Mouse (Mus musculus): ENCODE measurements around the gene Pold1. TPM values are rescaled to one million over a fixed set of nuclear protein-coding genes. Genes with fewer than 3 reads are reported as not detected.

Pold1 gene
- polyA plus RNA-seq, 1 experiment, result 14.2 TPM

- no peak overlapping the region for H3K27ac ChIP-seq (ENCODE audit: insufficient read depth, low read depth, low read length)
- TF ChIP-seq POLR2A (IDR thresholded peaks at IDR 0.05; ENCODE audit: low read depth, low read length) (no peak), CTCF (conservative IDR thresholded peaks at IDR 0.05; ENCODE audit: insufficient read depth, insufficient read length, low read depth, low read length) (no peak)
- no peaks in the 10 kb centered on the region for H3K27me3 ChIP-seq (replicated peaks; ENCODE audit: control insufficient read depth, insufficient read depth, low read length)
- DNase-seq, result peak; percentile 81
- peaks cover 7% of the 10 kb centered on the region; the same call in 1 of the 2 replicates for H3K4me1 ChIP-seq (ENCODE audit: control insufficient read depth, insufficient read depth, low read length)
- H3K36me3 ChIP-seq (ENCODE audit: control insufficient read depth, insufficient read depth, low read length), result no peaks in the 10 kb centered on the region
- 2% methylated on average over 22 of the region's 22 CpGs for WGBS
- no peak overlapping the region for H3K4me3 ChIP-seq (ENCODE audit: insufficient read depth, low read depth, low read length)
Measured at GRCm38 (mm10) chr7:44593775-44594174, 45.1 kb upstream of the Pold1 start.

- Histone ChIP-seq H3K4me3 (ENCODE audit: insufficient read depth, low read depth, low read length) (no peak overlapping the region), H3K4me1 (ENCODE audit: control insufficient read depth, insufficient read depth, low read length) (peaks cover 7% of the 10 kb centered on the region; the same call in 1 of the 2 replicates), H3K27me3 (replicated peaks; ENCODE audit: control insufficient read depth, insufficient read depth, low read length) (no peaks in the 10 kb centered on the region), H3K36me3 (ENCODE audit: control insufficient read depth, insufficient read depth, low read length) (no peaks in the 10 kb centered on the region), H3K27ac (ENCODE audit: insufficient read depth, low read depth, low read length) (no peak overlapping the region)
- TF ChIP-seq POLR2A (IDR thresholded peaks at IDR 0.05; ENCODE audit: low read depth, low read length) (no peak), CTCF (conservative IDR thresholded peaks at IDR 0.05; ENCODE audit: insufficient read depth, insufficient read length, low read depth, low read length) (no peak)
- 8% methylated on average over 15 of the region's 15 CpGs for WGBS
- no peak for DNase-seq
Measured at GRCm38 (mm10) chr7:44593051-44593450, 44.4 kb upstream of the Pold1 start.

- TF ChIP-seq POLR2A (IDR thresholded peaks at IDR 0.05; ENCODE audit: low read depth, low read length) (no peak), CTCF (conservative IDR thresholded peaks at IDR 0.05; ENCODE audit: insufficient read depth, insufficient read length, low read depth, low read length) (no peak)
- peak; percentile 29 for DNase-seq
- H3K36me3 ChIP-seq (ENCODE audit: control insufficient read depth, insufficient read depth, low read length), result no peaks in the 10 kb centered on the region
- H3K4me1 ChIP-seq (ENCODE audit: control insufficient read depth, insufficient read depth, low read length), result peaks cover 7% of the 10 kb centered on the region; the same call in 1 of the 2 replicates
- H3K27ac ChIP-seq (ENCODE audit: insufficient read depth, low read depth, low read length), result no peak overlapping the region
- peak overlapping the region; percentile 62 for H3K4me3 ChIP-seq (ENCODE audit: insufficient read depth, low read depth, low read length)
- 1% methylated on average over 60 of the region's 60 CpGs for WGBS
- H3K27me3 ChIP-seq (replicated peaks; ENCODE audit: control insufficient read depth, insufficient read depth, low read length), result no peaks in the 10 kb centered on the region
Measured at GRCm38 (mm10) chr7:44591348-44592116, 42.9 kb upstream of the Pold1 start.

- under 1% methylated on average over 80 of the region's 80 CpGs for WGBS
- Histone ChIP-seq H3K4me3 (ENCODE audit: insufficient read depth, low read depth, low read length) (peak within 1 kb of the TSS; percentile 62), H3K27me3 (replicated peaks; ENCODE audit: control insufficient read depth, insufficient read depth, low read length) (no peaks in the 10 kb centered on the region), H3K27ac (ENCODE audit: insufficient read depth, low read depth, low read length) (peak within 1 kb of the TSS; percentile 67; the same call in 1 of the 2 replicates), H3K36me3 (ENCODE audit: control insufficient read depth, insufficient read depth, low read length) (no peaks in the 10 kb centered on the region), H3K4me1 (ENCODE audit: control insufficient read depth, insufficient read depth, low read length) (peaks cover 7% of the 10 kb centered on the region; the same call in 1 of the 2 replicates)
- DNase-seq, result peak; percentile 98
- no peak for TF ChIP-seq POLR2A (IDR thresholded peaks at IDR 0.05; ENCODE audit: low read depth, low read length)
- TF ChIP-seq CTCF (conservative IDR thresholded peaks at IDR 0.05; ENCODE audit: insufficient read depth, insufficient read length, low read depth, low read length), result no peak
Measured at GRCm38 (mm10) chr7:44590402-44591347, 42.0 kb upstream of the Pold1 start, which contains the start of gene Kcnc3. TSS of gene Kcnc3 (plus strand) at chr7:44590664.

GRCm38 (mm10) chr7:44589946-44590345, 41.3 kb upstream of the Pold1 start:
- H3K27ac ChIP-seq (ENCODE audit: insufficient read depth, low read depth, low read length), result no peak overlapping the region
- peak; percentile 63 for DNase-seq
- 9% methylated on average over 13 of the region's 13 CpGs for WGBS
- H3K4me3 ChIP-seq (ENCODE audit: insufficient read depth, low read depth, low read length), result peak overlapping the region; percentile 55
- no peaks in the 10 kb centered on the region for H3K27me3 ChIP-seq (replicated peaks; ENCODE audit: control insufficient read depth, insufficient read depth, low read length)
- no peaks in the 10 kb centered on the region for H3K36me3 ChIP-seq (ENCODE audit: control insufficient read depth, insufficient read depth, low read length)
- peaks cover 7% of the 10 kb centered on the region; the same call in 1 of the 2 replicates for H3K4me1 ChIP-seq (ENCODE audit: control insufficient read depth, insufficient read depth, low read length)
- TF ChIP-seq CTCF (conservative IDR thresholded peaks at IDR 0.05; ENCODE audit: insufficient read depth, insufficient read length, low read depth, low read length) (no peak), POLR2A (IDR thresholded peaks at IDR 0.05; ENCODE audit: low read depth, low read length) (no peak)

GRCm38 (mm10) chr7:44589149-44589548, 40.5 kb upstream of the Pold1 start:
- DNase-seq, result peak; percentile 95
- Histone ChIP-seq H3K4me3 (ENCODE audit: insufficient read depth, low read depth, low read length) (peak overlapping the region; percentile 49), H3K36me3 (ENCODE audit: control insufficient read depth, insufficient read depth, low read length) (no peaks in the 10 kb centered on the region), H3K27ac (ENCODE audit: insufficient read depth, low read depth, low read length) (no peak overlapping the region), H3K27me3 (replicated peaks; ENCODE audit: control insufficient read depth, insufficient read depth, low read length) (no peaks in the 10 kb centered on the region), H3K4me1 (ENCODE audit: control insufficient read depth, insufficient read depth, low read length) (peaks cover 7% of the 10 kb centered on the region; the same call in 1 of the 2 replicates)
- under 1% methylated on average over 33 of the region's 33 CpGs for WGBS
- TF ChIP-seq POLR2A (IDR thresholded peaks at IDR 0.05; ENCODE audit: low read depth, low read length) (no peak), CTCF (conservative IDR thresholded peaks at IDR 0.05; ENCODE audit: insufficient read depth, insufficient read length, low read depth, low read length) (no peak)
